Mouse (Mus musculus) spleen, adult 2 months (tissue): Measurements from ENCODE around the gene Reep6.

Experiments
- CTCF ChIP-seq: fragments of 200-500 bp; IDR thresholded peaks from 2 replicates; pipeline ENCODE4 v1.5.1; 2011; ENCODE audit warnings: mild to moderate bottlenecking, inconsistent platforms; ENCODE audit not compliant: insufficient read depth, insufficient read length, insufficient replicate concordance; ENCODE audit errors: extremely low read depth
- POLR2A ChIP-seq: fragments of 200-500 bp; IDR thresholded peaks from 2 replicates; pipeline ENCODE4 v1.6.1; 2011; ENCODE audit warnings: low read depth, low read length, inconsistent platforms

DNA sequence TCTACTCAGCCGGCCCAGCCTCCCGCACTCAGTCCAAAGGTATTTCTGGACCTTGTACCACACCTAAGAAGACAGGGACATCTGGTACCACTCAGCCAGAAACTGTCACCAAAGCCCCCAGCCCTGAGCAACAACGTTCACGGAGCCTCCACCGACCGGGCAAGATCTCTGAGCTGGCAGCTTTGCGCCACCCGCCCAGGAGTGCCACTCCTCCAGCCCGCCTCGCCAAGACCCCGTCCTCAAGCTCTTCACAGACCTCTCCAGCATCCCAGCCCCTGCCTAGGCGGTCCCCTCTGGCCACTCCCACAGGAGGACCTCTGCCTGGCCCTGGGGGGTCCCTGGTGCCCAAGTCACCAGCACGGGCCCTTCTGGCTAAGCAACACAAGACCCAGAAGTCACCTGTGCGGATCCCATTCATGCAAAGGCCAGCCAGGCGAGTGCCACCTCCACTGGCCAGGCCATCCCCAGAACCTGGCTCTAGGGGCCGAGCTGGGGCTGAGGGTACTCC lies 15.2 kb upstream of the Reep6 start:
- TF ChIP-seq CTCF (no peak), POLR2A (no peak)
